Mouse (Mus musculus) lung, embryonic 14.5 days (tissue): ENCODE measurements around the gene Tex21. TPM values are rescaled to one million over a fixed set of nuclear protein-coding genes. Genes with fewer than 3 reads are reported as not detected.

Source experiments
- ATAC-seq: fragments of 200-750 bp; cut with Nextera tagmentation; 2 replicates; pipeline ENCODE4 v1.8.0; 2017; ENCODE audit warnings: mild to moderate bottlenecking, moderate TSS enrichment, moderate library complexity; ENCODE audit not compliant: insufficient read depth
- DNase-seq: peaks from one replicate; pipeline ENCODE4 v3.0.0-alpha.2; 2015
- H3K27ac ChIP-seq: fragments of 300-500 bp; sonication (generic); 2 replicates; pipeline ENCODE4 v1.5.1; 2014; ENCODE audit warnings: low read depth, mild to moderate bottlenecking, moderate library complexity
- H3K27me3 ChIP-seq: fragments of 300-500 bp; sonication (generic); 2 replicates; pipeline ENCODE4 v1.6.1; 2014; ENCODE audit warnings: low read length, control low read depth; ENCODE audit not compliant: insufficient read depth
- H3K36me3 ChIP-seq: fragments of 300-500 bp; sonication (generic); 2 replicates; pipeline ENCODE4 v1.6.1; 2014; ENCODE audit warnings: control low read depth; ENCODE audit not compliant: insufficient read depth
- H3K4me1 ChIP-seq: fragments of 300-500 bp; sonication (generic); 2 replicates; pipeline ENCODE4 v1.6.1; 2014; ENCODE audit warnings: antibody characterized with exemption, control low read depth; ENCODE audit not compliant: insufficient read depth
- H3K4me2 ChIP-seq: fragments of 300-500 bp; sonication (generic); 2 replicates; pipeline ENCODE4 v1.6.1; 2014; ENCODE audit warnings: mild to moderate bottlenecking
- H3K4me3 ChIP-seq: fragments of 300-500 bp; sonication (generic); 2 replicates; pipeline ENCODE4 v1.5.1; 2014; ENCODE audit warnings: low read depth, low read length
- H3K9ac ChIP-seq: fragments of 300-500 bp; sonication (generic); 2 replicates; pipeline ENCODE4 v1.6.1; 2014
- H3K9me3 ChIP-seq: fragments of 300-500 bp; sonication (generic); 2 replicates; pipeline ENCODE4 v1.6.1; 2016; ENCODE audit warnings: low read depth, low read length, control low read depth
- CTCF ChIP-seq: IDR thresholded peaks from 2 replicates; pipeline ENCODE4 v1.5.1; 2016; ENCODE audit warnings: antibody characterized with exemption, low read depth
- whole genome bisulfite sequencing: fragments of 180-500 bp; shearing (Covaris S2); extraction: QIAGEN DNeasy Blood & Tissue Kit; methylation state at CpG from one replicate; pipeline ENCODE4 v1.1.7; 2014; 5-methylcytosine and 5-hydroxymethylcytosine counted together
- polyA plus RNA-seq: library from polyadenylated mRNA; unstranded; fragments of >200 nt; fragmentation: Nextera tagmentation; extraction: Ambion mirVana; gene quantifications from 2 replicates; pipeline ENCODE4 v1.2.1, GENCODE M21; 2014

The Tex21 gene
- polyA plus RNA-seq, 1 experiment from 2014 or later = not detected

- Histone ChIP-seq H3K4me3 (no peak overlapping the region), H3K9me3 (no peaks in the 10 kb centered on the region), H3K9ac (no peak overlapping the region), H3K4me2 (no peak overlapping the region), H3K36me3 (peaks cover 66% of the 10 kb centered on the region), H3K27me3 (no peaks in the 10 kb centered on the region), H3K27ac (no peak overlapping the region), H3K4me1 (no peaks in the 10 kb centered on the region)
- 90% methylated on average over 17 of the region's 17 CpGs for WGBS
- DNase-seq (no peak), ATAC-seq (no peak)
- no peak for TF ChIP-seq CTCF
Measured at GRCm38 (mm10) chr12:76282532-76283173, 36.1 kb upstream of the Tex21 start.

DNA sequence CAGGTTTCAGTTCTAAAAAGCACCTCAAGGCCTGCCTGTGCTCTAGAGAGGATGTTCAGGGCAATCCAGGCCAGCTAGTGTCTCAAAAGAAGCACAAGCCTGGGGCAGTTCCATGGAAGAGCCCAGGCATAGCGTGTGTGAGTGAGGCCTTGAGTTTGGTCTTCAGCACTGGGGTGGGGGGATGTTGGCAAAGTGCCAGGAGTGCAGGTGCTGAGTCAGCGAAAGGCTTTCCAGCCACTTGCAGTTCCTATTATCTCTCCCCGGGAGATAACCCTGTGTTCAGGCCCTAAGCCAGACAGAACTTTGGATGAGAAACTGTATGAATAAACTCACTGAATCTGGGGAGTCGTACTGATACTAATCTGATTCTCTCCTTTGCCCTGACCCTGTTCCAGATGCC is 35.6 kb upstream of the Tex21 start:
- H3K9me3 ChIP-seq = no peaks in the 10 kb centered on the region
- peak; percentile 61 for DNase-seq
- H3K36me3 ChIP-seq = peaks cover 64% of the 10 kb centered on the region

GRCm38 (mm10) chr12:76281111-76281660 is 34.6 kb upstream of the Tex21 start:
- Histone ChIP-seq H3K9ac (no peak overlapping the region), H3K36me3 (peaks cover 65% of the 10 kb centered on the region), H3K4me3 (no peak overlapping the region), H3K27me3 (no peaks in the 10 kb centered on the region), H3K4me2 (no peak overlapping the region), H3K9me3 (no peaks in the 10 kb centered on the region), H3K4me1 (no peaks in the 10 kb centered on the region), H3K27ac (no peak overlapping the region)
- no peak for TF ChIP-seq CTCF
- ATAC-seq (no peak), DNase-seq (no peak)
- 81% methylated on average over 2 of the region's 2 CpGs for WGBS

More for the DNA sequence above, 35.6 kb upstream of the Tex21 start:
- Histone ChIP-seq H3K4me2 (no peak overlapping the region), H3K27me3 (no peaks in the 10 kb centered on the region), H3K4me3 (no peak overlapping the region), H3K9ac (no peak overlapping the region), H3K27ac (no peak overlapping the region), H3K4me1 (no peaks in the 10 kb centered on the region)
- 39% methylated on average over 4 of the region's 4 CpGs for WGBS
- no peak for TF ChIP-seq CTCF
- ATAC-seq = peak; percentile 54; the same call in 1 of the 2 replicates

DNA sequence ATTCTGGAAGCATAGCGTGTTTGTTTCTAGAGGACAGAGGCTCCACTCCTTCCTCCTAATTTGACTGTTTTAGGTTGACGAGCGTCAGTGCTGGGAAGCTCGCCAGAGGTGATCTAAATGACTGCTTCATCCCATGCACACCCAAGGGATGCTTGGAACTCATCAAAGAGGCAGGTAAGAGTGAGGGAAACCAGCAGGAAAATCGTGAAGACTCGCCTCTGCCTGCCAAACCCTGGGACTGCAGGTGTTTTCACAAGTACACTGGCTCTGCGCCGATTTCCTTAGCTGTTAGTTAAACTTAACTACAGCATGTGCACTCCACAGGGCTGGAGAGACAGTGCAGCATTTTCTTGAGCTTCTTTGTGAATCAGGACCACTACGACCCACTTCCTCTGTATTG is 34.0 kb upstream of the Tex21 start:
- Histone ChIP-seq H3K9ac (no peak overlapping the region), H3K4me2 (no peak overlapping the region), H3K4me3 (no peak overlapping the region), H3K9me3 (no peaks in the 10 kb centered on the region), H3K27ac (no peak overlapping the region), H3K4me1 (no peaks in the 10 kb centered on the region), H3K36me3 (peaks cover 59% of the 10 kb centered on the region), H3K27me3 (no peaks in the 10 kb centered on the region)
- no peak for TF ChIP-seq CTCF
- ATAC-seq (no peak), DNase-seq (no peak)
- WGBS = 83% methylated on average over 9 of the region's 9 CpGs

DNA sequence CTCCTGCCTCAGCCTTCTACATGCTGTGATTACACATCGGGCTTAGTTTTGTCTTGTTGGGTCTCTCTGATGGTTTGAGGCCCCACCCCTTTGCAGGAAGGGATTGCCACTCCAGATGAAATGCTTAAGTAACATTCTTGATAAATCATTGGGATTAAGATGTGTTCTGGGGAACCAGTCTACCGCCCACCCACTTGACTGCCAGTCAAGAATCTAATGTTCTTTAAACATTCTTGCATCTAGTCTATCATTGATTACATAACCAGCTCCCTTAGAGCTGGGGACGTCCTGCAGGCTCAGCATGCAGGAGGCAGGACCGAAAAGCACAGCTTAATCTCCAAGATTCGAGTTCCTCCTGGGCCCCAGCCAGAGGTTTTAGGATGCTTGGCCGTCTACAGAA is 31.7 kb upstream of the Tex21 start:
- Histone ChIP-seq H3K4me2 (no peak overlapping the region), H3K36me3 (peaks cover 44% of the 10 kb centered on the region), H3K27ac (no peak overlapping the region), H3K4me3 (no peak overlapping the region), H3K4me1 (no peaks in the 10 kb centered on the region), H3K9ac (no peak overlapping the region), H3K27me3 (no peaks in the 10 kb centered on the region), H3K9me3 (no peaks in the 10 kb centered on the region)
- WGBS = 64% methylated on average over 6 of the region's 6 CpGs
- DNase-seq (peak; percentile 5), ATAC-seq (no peak)
- TF ChIP-seq CTCF = no peak

DNA sequence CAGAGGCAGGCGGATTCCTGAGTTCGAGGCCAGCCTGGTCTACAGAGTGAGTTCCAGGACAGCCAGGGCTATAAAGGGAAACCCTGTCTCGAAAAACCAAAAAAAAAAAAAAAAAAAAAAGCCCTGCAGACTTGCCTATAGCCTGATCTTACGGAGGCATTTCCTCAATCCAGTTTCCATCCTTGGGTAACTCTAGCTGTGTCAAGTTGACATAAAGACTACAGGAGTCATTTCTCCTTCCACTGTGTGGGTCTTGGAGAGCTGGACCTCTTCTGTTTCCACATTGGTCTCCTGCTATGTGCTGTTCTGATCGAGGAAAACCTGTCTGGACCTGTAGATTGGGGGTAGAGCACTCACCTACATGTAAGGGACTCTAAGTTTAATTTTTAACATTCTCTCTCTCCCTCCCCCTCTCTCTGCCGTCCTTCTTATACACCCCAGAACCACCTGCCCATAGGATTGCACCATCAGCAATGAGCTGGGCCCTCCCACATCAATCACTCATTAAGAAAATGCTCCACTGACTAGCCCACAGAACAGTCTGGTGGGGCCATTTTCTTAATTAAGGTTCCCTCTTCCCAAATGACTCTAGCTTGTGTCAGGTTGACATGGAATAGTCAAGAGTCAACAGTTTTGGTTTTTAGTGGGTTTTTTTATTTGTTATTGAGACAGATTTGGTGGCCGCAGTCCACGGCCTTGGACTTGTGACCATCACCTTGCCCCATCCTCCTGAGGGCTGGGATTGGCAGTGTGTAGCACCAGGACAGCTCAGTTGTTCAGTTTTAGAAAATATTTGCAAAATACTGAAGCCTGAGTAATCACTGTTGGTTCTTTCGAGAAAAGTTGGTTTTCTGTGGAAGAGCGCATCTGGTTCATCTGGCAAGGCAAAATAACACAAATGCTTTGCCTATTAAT is 26.3 kb upstream of the Tex21 start:
- DNase-seq = no peak
- no peak overlapping the region for H3K27ac ChIP-seq
- H3K9me3 ChIP-seq = no peaks in the 10 kb centered on the region
- no peak for TF ChIP-seq CTCF
- no peaks in the 10 kb centered on the region for H3K27me3 ChIP-seq
- H3K36me3 ChIP-seq = peaks cover 25% of the 10 kb centered on the region; the same call in 1 of the 2 replicates
- no peak for ATAC-seq
- H3K4me3 ChIP-seq = no peak overlapping the region
- WGBS = 85% methylated on average over 10 of the region's 10 CpGs
- H3K9ac ChIP-seq = no peak overlapping the region
- no peak overlapping the region for H3K4me2 ChIP-seq
- H3K4me1 ChIP-seq = no peaks in the 10 kb centered on the region

GRCm38 (mm10) chr12:76271516-76271915 is 25.0 kb upstream of the Tex21 start:
- no peak overlapping the region for H3K4me3 ChIP-seq
- H3K4me2 ChIP-seq = no peak overlapping the region
- H3K36me3 ChIP-seq = peaks cover 18% of the 10 kb centered on the region; the same call in 1 of the 2 replicates
- no peak overlapping the region for H3K27ac ChIP-seq
- no peaks in the 10 kb centered on the region for H3K27me3 ChIP-seq
- peak; percentile 31 for DNase-seq
- no peak overlapping the region for H3K9ac ChIP-seq
- H3K9me3 ChIP-seq = no peaks in the 10 kb centered on the region
- H3K4me1 ChIP-seq = no peaks in the 10 kb centered on the region
- TF ChIP-seq CTCF = no peak
- ATAC-seq = peak; percentile 31; the same call in 1 of the 2 replicates
- 58% methylated on average over 6 of the region's 6 CpGs for WGBS
